Mouse (Mus musculus) spleen, embryonic (tissue): ENCODE data around the gene Gm8127.
"Not testable (repeated sequence)": the region's sequence is repeated elsewhere in the genome, so short reads cannot be mapped to it uniquely, and the experiment has no call there.

Experiments
- CTCF ChIA-PET: fragments of 350-600 bp; sonication (Branson Sonifier 250); formaldehyde crosslinking; loops from one replicate; lab custom pipeline; 2022; lab: Charles Lee

Gm8127 gene

GRCm38 (mm10) chr14:43293503-43293902 lies at the start of gene Gm8127:
Gene Gm8127 (minus strand): TSS chr14:43293832.
- CTCF ChIA-PET = not testable (repeated sequence)

GRCm38 (mm10) chr14:43337646-43338045 lies 44.0 kb upstream of the Gm8127 start:
- CTCF ChIA-PET = not testable (repeated sequence)

- CTCF ChIA-PET = not testable (repeated sequence)
Observed at GRCm38 (mm10) chr14:43331362-43331880, 37.8 kb upstream of the Gm8127 start.

GRCm38 (mm10) chr14:43328603-43329002 lies 35.0 kb upstream of the Gm8127 start:
- CTCF ChIA-PET = not testable (repeated sequence)

GRCm38 (mm10) chr14:43319516-43319915 lies 25.9 kb upstream of the Gm8127 start:
- CTCF ChIA-PET = not testable (repeated sequence)

- CTCF ChIA-PET = not testable (repeated sequence)
Observed at GRCm38 (mm10) chr14:43278681-43279080, 15.0 kb downstream of the Gm8127 start.

GRCm38 (mm10) chr14:43278146-43278545 lies 15.5 kb downstream of the Gm8127 start:
- CTCF ChIA-PET = not testable (repeated sequence)

GRCm38 (mm10) chr14:43277468-43277867 lies 16.2 kb downstream of the Gm8127 start:
- CTCF ChIA-PET = not testable (repeated sequence)

GRCm38 (mm10) chr14:43275752-43276151 lies 17.9 kb downstream of the Gm8127 start:
- CTCF ChIA-PET = not testable (repeated sequence)

GRCm38 (mm10) chr14:43274986-43275511 lies 18.6 kb downstream of the Gm8127 start, which contains the start of gene Gm9732:
Gene Gm9732 (plus strand): TSS chr14:43275036.
- CTCF ChIA-PET = not testable (repeated sequence)

- CTCF ChIA-PET = not testable (repeated sequence)
Observed at GRCm38 (mm10) chr14:43273161-43273560, 20.5 kb downstream of the Gm8127 start.

- CTCF ChIA-PET = not testable (repeated sequence)
Observed at GRCm38 (mm10) chr14:43269211-43269610, 24.4 kb downstream of the Gm8127 start.

GRCm38 (mm10) chr14:43268521-43269084 lies 25.0 kb downstream of the Gm8127 start:
- CTCF ChIA-PET = not testable (repeated sequence)

- CTCF ChIA-PET = not testable (repeated sequence)
Observed at GRCm38 (mm10) chr14:43263421-43263820, 30.2 kb downstream of the Gm8127 start.

GRCm38 (mm10) chr14:43258349-43258748 lies 35.3 kb downstream of the Gm8127 start, which contains the start of gene Gm8126:
Gene Gm8126 (plus strand): TSS chr14:43258649.
- CTCF ChIA-PET = not testable (repeated sequence)

GRCm38 (mm10) chr14:43256511-43256910 lies 37.1 kb downstream of the Gm8127 start:
- CTCF ChIA-PET = not testable (repeated sequence)

GRCm38 (mm10) chr14:43250549-43251253 lies 42.9 kb downstream of the Gm8127 start:
- CTCF ChIA-PET = not testable (repeated sequence)

GRCm38 (mm10) chr14:43249611-43250170 lies 43.9 kb downstream of the Gm8127 start:
- CTCF ChIA-PET = not testable (repeated sequence)
